Mouse (Mus musculus) inflammation-experienced regulatory T-cells, adult 16 weeks (primary cell): Measurements from ENCODE around the gene Olfr1162. TPM values are rescaled to one million over a fixed set of nuclear protein-coding genes. Genes with fewer than 3 reads are reported as not detected.

Source experiments
- polyA plus RNA-seq: library from polyadenylated mRNA; unstranded; fragments of 100-300 nt; shearing (Covaris generic); gene quantifications from one replicate; pipeline ENCODE4 v1.2.1, GENCODE M21; 2017

The Olfr1162 gene
- not detected for polyA plus RNA-seq

GRCm38 (mm10) chr2:88051029-88051428, at the start of gene Olfr1162:
Gene Olfr1162 (minus strand): TSS chr2:88051129.

GRCm38 (mm10) chr2:88093866-88094265, 42.9 kb upstream of the Olfr1162 start, which contains the start of gene Olfr1164:
Gene Olfr1164 (minus strand): TSS chr2:88093966.

DNA sequence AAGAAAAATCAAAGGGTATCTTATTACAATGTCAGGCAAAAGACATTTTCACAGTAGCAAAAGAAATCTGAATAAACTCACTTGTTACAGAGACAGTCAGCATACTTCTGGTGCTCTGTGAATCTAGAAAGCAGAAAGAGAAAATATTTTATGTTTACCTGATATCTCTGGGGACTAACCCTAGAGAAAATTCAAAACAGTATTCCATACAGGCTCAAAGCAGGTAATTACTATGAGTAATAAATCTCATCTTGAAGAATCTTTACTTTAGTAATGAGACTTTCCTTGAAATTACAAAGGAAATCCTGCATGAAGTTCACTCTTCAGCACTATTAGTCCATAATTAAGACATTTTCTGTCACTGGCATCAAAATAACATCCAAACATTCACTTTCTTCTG, 20.8 kb upstream of the Olfr1162 start, which contains the start of gene Olfr1163:
Gene Olfr1163, minus strand, starts transcription at position 101 of the 400 bp plus-strand sequence.

GRCm38 (mm10) chr2:88037599-88037998, 13.3 kb downstream of the Olfr1162 start, which contains the start of gene Olfr73:
Gene Olfr73 (minus strand): TSS chr2:88037699.

GRCm38 (mm10) chr2:88022474-88022873, 28.5 kb downstream of the Olfr1162 start, which contains the start of gene Olfr1161:
Gene Olfr1161 (plus strand): TSS chr2:88022774.

GRCm38 (mm10) chr2:88007515-88008318, 43.2 kb downstream of the Olfr1162 start, which contains the start of gene Olfr1160:
Gene Olfr1160 (minus strand): TSS chr2:88008268.

Other genes starting within 250 kb of the Olfr1162 start
- gene Olfr1145, start 241.3 kb downstream of the Olfr1162 start, polyA plus RNA-seq: not detected
- gene Olfr1148, start 220.6 kb downstream of the Olfr1162 start, polyA plus RNA-seq: not detected
- not detected for gene Olfr1150-ps1, start 207.1 kb downstream of the Olfr1162 start, polyA plus RNA-seq
- not detected for gene Olfr1151, start 195.3 kb downstream of the Olfr1162 start, polyA plus RNA-seq
- gene Olfr1152, start 184.6 kb downstream of the Olfr1162 start, polyA plus RNA-seq: not detected
- gene Olfr1153, start 156.2 kb downstream of the Olfr1162 start, polyA plus RNA-seq: not detected
- gene Olfr1154, start 146.0 kb downstream of the Olfr1162 start, polyA plus RNA-seq: not detected
- gene Olfr1155, start 106.0 kb downstream of the Olfr1162 start, polyA plus RNA-seq: not detected
- gene Olfr1156, start 98.0 kb downstream of the Olfr1162 start, polyA plus RNA-seq: 0.09 TPM
- 0.06 TPM for gene Olfr1157, start 82.8 kb downstream of the Olfr1162 start, polyA plus RNA-seq
- not detected for gene Olfr74, start 76.5 kb downstream of the Olfr1162 start, polyA plus RNA-seq
- gene Olfr1158, start 61.0 kb downstream of the Olfr1162 start, polyA plus RNA-seq: not detected
- gene Olfr1160, start 42.9 kb downstream of the Olfr1162 start, polyA plus RNA-seq: not detected
- not detected for gene Olfr1161, start 28.4 kb downstream of the Olfr1162 start, polyA plus RNA-seq
- not detected for gene Olfr73, start 13.4 kb downstream of the Olfr1162 start, polyA plus RNA-seq
- not detected for gene Olfr1163, start 20.7 kb upstream of the Olfr1162 start, polyA plus RNA-seq
- gene Olfr1164, start 42.8 kb upstream of the Olfr1162 start, polyA plus RNA-seq: not detected
- gene Olfr1166, start 77.1 kb upstream of the Olfr1162 start, polyA plus RNA-seq: not detected
- not detected for gene Olfr1167, start 104.1 kb upstream of the Olfr1162 start, polyA plus RNA-seq
- not detected for gene Olfr1168, start 130.8 kb upstream of the Olfr1162 start, polyA plus RNA-seq
- gene Olfr1170, start 177.2 kb upstream of the Olfr1162 start, polyA plus RNA-seq: not detected
- not detected for gene Olfr1173, start 228.7 kb upstream of the Olfr1162 start, polyA plus RNA-seq